Mouse (Mus musculus) limb, embryonic 14.5 days (tissue): Measurements from ENCODE around the gene Npw. TPM values are rescaled to one million over a fixed set of nuclear protein-coding genes. Genes with fewer than 3 reads are reported as not detected.

Experiments
- ATAC-seq: fragments of 200-750 bp; cut with Nextera tagmentation; 2 replicates; pipeline ENCODE4 v1.8.0; 2017; ENCODE audit warnings: low read depth, moderate number of reproducible peaks, moderate TSS enrichment; ENCODE audit not compliant: low FRiP score
- DNase-seq: peaks from one replicate; pipeline ENCODE4 v3.0.0-alpha.2; 2015; ENCODE audit warnings: low spot score
- H3K27ac ChIP-seq: fragments of 300-500 bp; sonication (generic); replicated peaks from 2 replicates; pipeline ENCODE4 v1.5.1; 2014; ENCODE audit warnings: low read depth, mild to moderate bottlenecking, low read length, moderate library complexity, mixed read lengths
- H3K27me3 ChIP-seq: fragments of 300-500 bp; sonication (generic); 2 replicates; pipeline ENCODE4 v1.6.1; 2014; ENCODE audit warnings: low read length, mixed read lengths; ENCODE audit not compliant: control insufficient read depth, insufficient read depth
- H3K36me3 ChIP-seq: fragments of 300-500 bp; sonication (generic); 2 replicates; pipeline ENCODE4 v1.6.1; 2014; ENCODE audit warnings: mild to moderate bottlenecking, low read length, moderate library complexity, mixed read lengths; ENCODE audit not compliant: control insufficient read depth, insufficient read depth
- H3K4me1 ChIP-seq: fragments of 300-500 bp; sonication (generic); 2 replicates; pipeline ENCODE4 v1.6.1; 2014; ENCODE audit warnings: antibody characterized with exemption, low read length, mixed read lengths; ENCODE audit not compliant: control insufficient read depth, insufficient read depth
- H3K4me2 ChIP-seq: fragments of 300-500 bp; sonication (generic); replicated peaks from 2 replicates; pipeline ENCODE4 v1.6.1; 2014; ENCODE audit warnings: low read depth, mild to moderate bottlenecking, low read length, moderate library complexity; ENCODE audit not compliant: severe bottlenecking
- H3K4me3 ChIP-seq: fragments of 300-500 bp; sonication (generic); replicated peaks from 2 replicates; pipeline ENCODE4 v1.5.1; 2014; ENCODE audit warnings: low read length
- H3K9ac ChIP-seq: fragments of 300-500 bp; sonication (generic); 2 replicates; pipeline ENCODE4 v1.6.1; 2014; ENCODE audit warnings: mild to moderate bottlenecking, low read depth, low read length, moderate library complexity; ENCODE audit not compliant: severe bottlenecking
- H3K9me3 ChIP-seq: fragments of 300-500 bp; sonication (generic); 2 replicates; pipeline ENCODE4 v1.6.1; 2016; ENCODE audit warnings: low read length; ENCODE audit not compliant: control insufficient read depth
- POLR2A ChIP-seq: fragments of 200-500 bp; IDR thresholded peaks from 2 replicates; pipeline ENCODE4 v1.8.0; 2012; ENCODE audit warnings: inconsistent platforms, mild to moderate bottlenecking, moderate library complexity, borderline replicate concordance; ENCODE audit not compliant: insufficient read depth, insufficient read length; ENCODE audit errors: extremely low read depth
- WGBS: fragments of 180-500 bp; shearing (Covaris S2); extraction: QIAGEN DNeasy Blood & Tissue Kit; methylation state at CpG from one replicate; pipeline ENCODE4 v1.1.7; 2014; 5-methylcytosine and 5-hydroxymethylcytosine counted together
- polyA plus RNA-seq, 2 experiments: library from polyadenylated mRNA; depleted of rRNA in 1 of 2; stranded (reverse) in 1 of 2; unstranded in 1 of 2; fragments of >200 nt; fragmentation: Nextera tagmentation in 1 of 2; extraction: Ambion mirVana in 1 of 2; gene quantifications; 2 replicates each; pipeline versions ENCODE4 v1.2.1 to v1.2.3; 2012 to 2014

The Npw gene
- polyA plus RNA-seq, 2 experiments, result 0.41 to 0.58 TPM

- DNase-seq, result no peak
- WGBS, result 88% methylated on average over 5 of the region's 5 CpGs
- no peak overlapping the region for H3K9ac ChIP-seq
- peaks cover 15% of the 10 kb centered on the region for H3K36me3 ChIP-seq
- ATAC-seq, result no peak
- no peak overlapping the region for H3K27ac ChIP-seq
- H3K27me3 ChIP-seq, result peaks cover 35% of the 10 kb centered on the region
- no peaks in the 10 kb centered on the region for H3K9me3 ChIP-seq
- H3K4me3 ChIP-seq, result no peak overlapping the region
- TF ChIP-seq POLR2A, result no peak
- no peak overlapping the region for H3K4me2 ChIP-seq
- H3K4me1 ChIP-seq, result peaks cover 13% of the 10 kb centered on the region
These were observed 34.1 kb upstream of the Npw start for GRCm38 (mm10) chr17:24692385-24692784.

- ATAC-seq, result peak; percentile 27; the same call in 1 of the 2 replicates
- Histone ChIP-seq H3K27ac (no peak within 1 kb of the TSS), H3K4me1 (peaks cover 8% of the 10 kb centered on the region), H3K9me3 (no peaks in the 10 kb centered on the region), H3K9ac (peak within 1 kb of the TSS; percentile 59), H3K4me2 (peak within 1 kb of the TSS; percentile 93), H3K27me3 (peaks cover 38% of the 10 kb centered on the region), H3K36me3 (peaks cover 15% of the 10 kb centered on the region), H3K4me3 (peak within 1 kb of the TSS; percentile 65)
- under 1% methylated on average over 48 of the region's 55 CpGs for WGBS
- DNase-seq, result no peak
- no peak for TF ChIP-seq POLR2A
These were observed 31.2 kb upstream of the Npw start, which contains the start of gene Syngr3 for GRCm38 (mm10) chr17:24689251-24690081. TSS of gene Syngr3 (minus strand) at chr17:24689955.

DNA sequence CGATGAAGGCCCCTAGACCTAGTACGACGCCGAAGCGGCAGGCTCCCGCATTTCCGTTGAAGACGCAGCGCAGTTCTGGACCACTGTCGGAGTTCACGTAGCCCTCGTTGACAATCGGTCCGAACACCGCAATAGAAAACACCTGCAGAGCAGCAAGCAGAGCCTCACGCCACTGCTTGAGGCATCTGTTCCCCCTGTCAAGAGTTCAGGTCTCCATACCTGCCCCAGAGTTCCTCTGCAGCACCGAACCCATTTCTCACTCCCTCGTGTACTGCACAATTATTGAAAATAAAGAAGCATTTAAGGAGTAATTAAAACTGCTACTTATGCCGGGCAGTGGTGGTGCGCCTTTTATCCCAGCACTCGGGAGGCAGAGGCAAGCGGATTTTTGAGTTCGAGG lies 29.3 kb upstream of the Npw start:
- Histone ChIP-seq H3K4me3 (peak overlapping the region; percentile 25), H3K4me1 (peaks cover 8% of the 10 kb centered on the region), H3K36me3 (peaks cover 6% of the 10 kb centered on the region; the same call in 1 of the 2 replicates), H3K27ac (no peak overlapping the region), H3K4me2 (peak overlapping the region; percentile 45), H3K9me3 (no peaks in the 10 kb centered on the region), H3K27me3 (peaks cover 38% of the 10 kb centered on the region), H3K9ac (peak overlapping the region; percentile 47)
- 18% methylated on average over 23 of the region's 23 CpGs for WGBS
- ATAC-seq (no peak), DNase-seq (no peak)
- TF ChIP-seq POLR2A, result no peak

DNA sequence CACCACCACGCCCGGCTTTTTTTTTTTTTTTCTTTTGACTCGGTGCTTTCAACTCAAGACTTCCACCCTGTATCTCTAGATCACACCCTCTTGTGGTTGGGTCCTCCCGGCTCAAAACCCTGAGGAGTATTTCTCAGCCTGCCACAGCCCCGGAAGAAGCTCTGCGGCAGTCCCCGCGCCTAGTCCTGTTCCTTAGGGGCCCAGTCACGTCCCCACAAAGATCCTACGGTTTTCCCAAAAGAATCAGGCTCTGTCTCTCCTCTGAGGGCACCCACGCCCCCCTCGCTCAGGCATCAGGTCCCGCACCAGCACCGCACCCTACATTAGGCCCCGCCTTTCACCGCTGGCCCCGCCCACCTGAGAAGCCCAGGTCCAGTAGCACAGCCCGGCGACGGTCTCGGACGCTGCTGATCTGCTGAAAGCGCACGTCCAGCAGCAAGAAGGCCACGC lies 28.9 kb upstream of the Npw start:
- H3K27ac ChIP-seq, result no peak overlapping the region
- DNase-seq, result no peak
- H3K9me3 ChIP-seq, result no peaks in the 10 kb centered on the region
- 3% methylated on average over 25 of the region's 25 CpGs for WGBS
- H3K36me3 ChIP-seq, result peaks cover 5% of the 10 kb centered on the region
- peak overlapping the region; percentile 45 for H3K4me2 ChIP-seq
- peak overlapping the region; percentile 25 for H3K4me3 ChIP-seq
- ATAC-seq, result no peak
- TF ChIP-seq POLR2A, result no peak
- H3K9ac ChIP-seq, result peak overlapping the region; percentile 47
- peaks cover 8% of the 10 kb centered on the region for H3K4me1 ChIP-seq
- H3K27me3 ChIP-seq, result peaks cover 38% of the 10 kb centered on the region

GRCm38 (mm10) chr17:24686514-24686913 lies 28.3 kb upstream of the Npw start:
- no peak overlapping the region for H3K27ac ChIP-seq
- no peak for TF ChIP-seq POLR2A
- DNase-seq, result no peak
- no peaks in the 10 kb centered on the region for H3K9me3 ChIP-seq
- WGBS, result 33% methylated on average over 16 of the region's 16 CpGs
- peaks cover 38% of the 10 kb centered on the region for H3K27me3 ChIP-seq
- no peak for ATAC-seq
- H3K4me1 ChIP-seq, result peaks cover 8% of the 10 kb centered on the region
- H3K4me2 ChIP-seq, result 0 out of 2 replicates have a peak overlapping the region, but pooled peaks have one; percentile 2
- no peak overlapping the region for H3K9ac ChIP-seq
- no peak overlapping the region for H3K4me3 ChIP-seq
- peaks cover 8% of the 10 kb centered on the region for H3K36me3 ChIP-seq
